Mouse (Mus musculus) heart, postnatal 36 days (tissue): ENCODE data around the gene Olfr70. TPM values are rescaled to one million over a fixed set of nuclear protein-coding genes. Genes with fewer than 3 reads are reported as not detected.
A peak's percentile ranks its signal among the peaks of the same experiment; 100 is the strongest.

Source experiments
- DNase-seq, 2 experiments: peaks; one replicate each; pipeline ENCODE4 v3.0.0; 2021 to 2022
- intact Hi-C: fragments of 180-260 bp; cut with DNase I; formaldehyde crosslinking; loops from one replicate; pipeline ENCODE4 v1.15.1; 2025
- total RNA-seq, 2 experiments: library from RNA; stranded (reverse); gene quantifications; 2 replicates each; pipeline ENCODE4 v1.2.3; 2021

The Olfr70 gene
- total RNA-seq, 2 experiments from 2014 or later = not detected

DNA sequence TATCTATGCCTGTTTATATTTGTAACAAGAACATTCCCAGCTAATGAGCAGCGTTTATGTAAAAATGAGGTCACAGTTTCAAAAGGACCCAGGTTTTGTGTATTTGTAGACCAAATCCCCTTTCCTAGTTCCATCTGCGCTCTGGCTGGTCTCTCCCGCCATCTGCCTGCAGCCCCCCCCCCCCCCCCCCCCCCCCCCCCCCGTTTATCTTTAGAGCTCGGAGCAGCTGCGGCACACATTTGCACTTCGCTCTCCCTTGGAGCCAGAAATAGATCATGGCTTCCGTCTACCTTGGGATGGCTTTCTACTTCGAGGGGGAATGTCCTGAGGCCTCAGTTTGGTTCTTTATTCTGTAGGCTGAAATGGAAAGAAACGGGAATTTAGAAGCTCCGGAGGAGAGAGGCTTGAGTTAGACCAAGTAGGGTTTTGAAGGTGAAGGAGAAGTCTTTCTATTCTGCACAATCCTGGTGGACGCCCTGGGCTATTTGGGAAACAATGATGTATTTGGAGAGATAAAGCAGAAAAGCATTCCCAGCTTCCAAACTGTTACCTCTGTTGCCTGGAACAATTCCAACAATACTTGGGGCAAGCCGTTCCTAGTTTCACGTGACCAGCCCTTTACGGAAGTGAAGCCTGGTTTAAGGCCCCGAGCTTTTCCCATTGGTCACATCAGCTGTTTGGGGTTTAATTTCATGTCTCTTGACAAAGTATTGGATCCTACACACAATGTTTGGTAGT lies 20.1 kb upstream of the Olfr70 start:
- no peak for DNase-seq
- intact Hi-C loops = no loop called here

DNA sequence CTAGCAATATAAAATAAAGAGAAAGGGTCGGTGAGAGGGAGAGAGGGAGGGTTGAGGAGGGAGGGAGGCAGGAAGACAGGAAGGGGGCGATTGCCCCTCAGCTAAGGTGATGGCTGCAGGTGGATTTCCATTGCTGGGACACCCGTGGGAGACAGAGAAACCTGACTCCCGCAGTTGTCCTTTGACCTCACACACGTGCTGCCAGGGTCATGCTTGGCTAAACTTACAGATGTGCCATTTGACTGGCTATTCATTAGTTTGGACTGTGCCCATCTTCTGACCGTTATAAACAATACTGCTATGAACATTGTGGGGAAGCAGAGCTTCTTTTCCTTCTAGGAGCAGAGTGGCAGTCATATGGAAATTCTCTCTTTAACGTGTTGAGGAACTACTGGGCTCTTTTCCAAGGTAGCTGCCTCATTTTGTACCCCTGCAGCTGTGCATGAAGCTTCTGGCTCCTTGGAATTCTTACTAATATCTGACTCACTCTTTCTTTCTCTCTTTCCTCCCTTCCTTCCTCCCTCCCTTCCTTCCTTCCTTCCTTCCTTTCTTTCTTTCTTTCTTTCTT lies 13.1 kb upstream of the Olfr70 start:
- intact Hi-C loops = no loop called here
- DNase-seq = no peak

DNA sequence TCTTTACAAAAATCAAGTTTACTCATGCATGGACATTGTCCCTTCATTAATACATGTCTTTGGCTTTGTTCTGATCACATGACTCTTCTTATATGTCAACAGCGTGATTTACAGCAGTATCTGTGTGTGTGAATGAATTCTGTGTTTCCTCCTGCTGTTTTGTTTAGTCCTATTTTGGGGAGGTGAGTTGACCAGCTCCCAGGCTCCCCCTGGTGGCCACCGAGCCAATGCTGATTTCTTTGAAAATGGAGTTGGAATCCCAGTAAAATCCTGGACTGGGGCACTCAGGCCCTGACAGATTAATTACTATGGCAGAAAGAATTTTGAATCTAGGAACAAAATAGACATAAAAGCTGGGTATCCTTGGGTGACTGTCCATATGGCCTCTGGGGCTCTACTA lies 11.2 kb upstream of the Olfr70 start:
- intact Hi-C loops = loop anchor here (1.0 to 2.0 kb wide), 4 partner anchors 40 to 269 kb away; no protein-coding TSS in a partner anchor

DNA sequence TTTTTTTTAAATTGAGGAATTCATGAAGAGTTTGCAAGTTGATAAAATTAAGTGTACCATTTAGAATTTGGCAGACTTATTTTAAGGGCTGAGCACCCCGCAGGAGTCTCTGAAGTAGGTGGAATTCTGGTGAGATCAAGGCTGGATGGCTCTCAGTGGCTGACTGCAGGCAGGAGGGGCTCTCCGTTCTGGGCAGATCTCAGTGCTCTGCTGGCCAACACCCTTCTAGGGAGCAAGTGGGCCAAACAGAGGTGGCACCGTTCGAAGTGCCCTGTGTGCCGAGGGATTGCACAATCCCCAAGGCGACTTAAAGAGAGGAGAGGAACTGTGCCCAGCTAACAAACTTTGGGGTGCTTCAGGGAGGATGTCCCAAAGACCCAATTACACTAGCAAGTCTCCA lies 9.3 kb upstream of the Olfr70 start, which contains the start of gene Olfr71:
Olfr71 (minus strand) TSS at position 387 of the 400 bp plus-strand sequence.
- DNase-seq = no peak
- intact Hi-C loops = loop anchor here (2.0 kb wide), 2 partner anchors 179 to 267 kb away; no protein-coding TSS in a partner anchor

More for the DNA sequence above, 11.2 kb upstream of the Olfr70 start:
- DNase-seq = peak; percentile 81 to 93

DNA sequence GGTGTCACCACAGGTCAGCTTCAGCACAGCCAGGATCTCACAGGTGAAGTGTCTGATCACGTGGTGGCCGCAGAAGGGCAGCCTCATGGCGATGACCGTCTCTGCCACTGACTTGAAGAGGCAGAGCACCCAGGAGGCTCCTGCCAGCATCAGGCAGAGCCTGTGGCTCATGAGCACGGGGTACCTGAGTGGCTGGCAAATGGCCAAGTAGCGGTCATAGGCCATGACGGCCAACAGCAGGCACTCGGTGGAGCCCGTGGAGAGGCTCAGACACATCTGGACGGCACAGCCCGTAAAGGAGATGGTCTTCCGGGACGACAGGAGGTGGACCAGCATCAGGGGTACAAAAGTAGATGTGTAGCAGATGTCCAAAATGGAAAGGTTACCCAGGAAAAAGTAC lies 5.4 kb upstream of the Olfr70 start:
- intact Hi-C loops = no loop called here
- no peak for DNase-seq

DNA sequence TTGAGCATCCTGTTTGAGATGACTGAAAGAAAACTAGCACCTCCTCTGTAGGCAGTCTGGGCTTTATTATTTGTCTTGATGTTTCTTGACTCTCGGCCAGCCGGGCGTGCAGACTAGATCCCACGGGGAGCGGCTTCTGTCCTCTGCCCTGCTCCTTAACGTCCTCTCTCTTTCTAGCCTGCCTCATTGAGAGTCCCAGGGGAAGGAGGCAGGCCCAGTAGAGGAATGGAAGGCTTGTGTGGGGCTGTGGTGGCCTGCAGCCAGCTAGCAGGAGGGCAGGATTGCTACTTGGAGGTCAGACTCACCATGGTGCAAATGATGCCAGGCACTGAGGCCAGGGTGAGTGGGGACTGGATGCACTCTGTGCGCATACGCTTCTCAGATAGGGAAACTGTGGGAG lies 3.2 kb upstream of the Olfr70 start:
- intact Hi-C loops = no loop called here
- DNase-seq = no peak

DNA sequence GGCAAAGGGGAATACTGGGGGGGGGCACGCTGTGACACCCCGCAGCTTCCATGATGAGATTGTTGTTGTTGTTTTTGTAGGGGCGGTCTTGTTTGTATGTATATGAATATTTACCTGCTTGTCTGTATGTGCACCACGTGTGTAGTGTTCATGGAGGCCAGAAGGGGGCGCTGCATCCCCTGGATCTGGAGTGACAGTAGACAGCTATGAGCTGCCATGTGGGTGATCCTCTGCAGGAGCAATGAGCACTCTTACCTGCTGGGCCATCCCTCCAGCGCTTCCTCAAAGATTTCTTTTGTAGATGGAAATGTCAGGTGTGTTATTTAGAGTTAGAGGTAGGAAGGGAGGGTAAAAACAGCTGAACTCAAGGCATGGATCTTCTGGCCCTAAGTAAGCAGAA lies 2.8 kb upstream of the Olfr70 start:
- intact Hi-C loops = no loop called here
- DNase-seq = no peak

DNA sequence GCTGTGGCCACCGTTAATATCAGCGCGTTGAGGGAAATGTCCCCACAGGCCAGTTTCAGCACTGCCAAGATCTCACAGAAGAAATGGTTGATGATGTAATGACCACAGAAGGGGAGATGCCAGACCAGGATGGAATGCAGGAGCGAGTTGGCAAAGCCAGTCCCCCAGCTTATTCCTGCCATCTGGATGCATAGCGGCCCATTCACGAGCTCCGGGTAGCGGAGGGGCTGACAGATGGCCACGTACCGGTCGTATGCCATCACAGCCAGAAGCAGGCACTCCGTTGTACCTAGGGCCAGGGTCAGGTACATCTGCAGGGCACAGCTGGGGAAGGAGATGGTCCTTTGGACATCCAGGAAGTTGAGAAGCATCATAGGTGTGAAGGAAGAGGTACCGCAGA lies 4.0 kb downstream of the Olfr70 start:
- intact Hi-C loops = no loop called here
- DNase-seq = no peak

DNA sequence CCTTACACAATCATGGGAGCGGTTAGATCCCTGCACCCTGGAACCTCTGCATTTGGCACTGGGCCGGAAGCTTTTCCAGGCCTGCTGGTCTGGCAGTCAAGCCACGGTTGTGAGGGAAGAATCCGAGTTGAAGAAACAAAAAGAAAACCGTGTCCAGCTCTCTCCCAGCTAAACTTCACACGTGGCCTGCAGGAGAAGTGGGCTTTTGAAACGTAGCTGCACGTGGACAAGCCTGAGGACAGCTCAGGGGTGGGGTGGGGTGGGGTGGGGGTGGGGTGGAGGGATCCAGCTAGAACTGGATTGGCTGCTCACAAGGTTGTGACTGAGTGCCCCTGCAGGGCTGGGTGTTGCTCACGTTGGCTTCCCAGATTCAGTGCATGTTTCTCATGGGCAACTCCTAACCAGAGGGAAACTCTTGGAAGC lies 5.3 kb downstream of the Olfr70 start:
- DNase-seq = peak; percentile 63 to 67
- intact Hi-C loops = no loop called here

DNA sequence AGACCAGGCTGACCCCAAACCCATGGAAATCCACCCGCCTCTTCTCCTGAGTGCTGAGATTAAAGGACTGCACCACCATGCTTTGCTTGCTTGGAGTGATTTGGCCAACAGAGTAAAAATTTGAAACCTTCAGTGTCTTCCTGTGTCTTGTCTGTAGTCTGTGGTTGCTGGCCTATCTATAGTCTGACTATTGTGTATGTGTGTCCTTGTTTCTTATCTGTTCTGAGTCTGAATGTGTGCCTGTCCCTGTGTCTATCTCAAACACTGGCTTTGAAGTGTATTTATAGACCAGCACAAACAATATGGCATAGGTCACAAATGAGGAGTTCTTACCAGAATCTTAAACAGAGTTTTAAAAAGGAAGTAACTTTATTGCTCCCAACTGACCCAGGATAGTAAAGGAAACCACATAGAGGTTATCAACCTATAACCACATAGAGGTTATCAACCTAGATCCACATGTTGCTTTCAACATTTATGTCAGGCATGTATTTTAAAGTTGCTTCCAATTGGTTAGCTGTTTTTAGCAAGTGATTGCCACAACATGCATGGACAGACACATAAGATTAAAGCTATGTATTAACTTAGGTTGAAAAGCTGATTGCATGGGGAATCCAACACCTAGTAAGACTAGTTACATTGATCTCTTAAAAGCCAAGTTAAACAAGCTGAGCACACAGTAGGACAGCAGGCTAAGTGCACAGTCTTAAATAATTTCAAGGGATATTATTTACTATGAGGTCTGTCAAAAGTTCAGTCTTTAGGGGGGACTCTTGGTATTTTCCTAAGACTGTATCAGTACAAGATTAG lies 6.0 kb downstream of the Olfr70 start:
- intact Hi-C loops = no loop called here
- DNase-seq = no peak

DNA sequence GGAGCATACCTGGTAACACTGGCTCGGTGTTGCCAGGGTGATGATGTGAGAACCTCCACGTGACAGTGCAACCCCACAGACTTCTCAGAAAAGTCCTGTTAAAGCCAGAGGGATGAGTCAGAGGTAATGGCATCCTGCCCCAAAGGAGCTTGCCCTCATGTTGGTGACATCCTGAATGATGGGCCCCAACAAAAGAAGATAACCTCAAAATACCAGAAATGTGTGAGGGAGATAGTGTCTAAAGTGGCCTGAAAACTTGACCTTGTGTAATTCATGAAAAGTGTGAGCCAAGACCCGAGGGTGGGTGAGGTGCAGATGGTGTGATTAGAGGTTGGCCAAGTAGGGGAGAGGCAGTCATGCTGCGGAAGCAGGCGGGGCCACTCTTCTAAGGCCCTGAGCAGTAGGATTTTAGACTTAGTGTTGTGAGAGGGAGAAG lies 6.8 kb downstream of the Olfr70 start:
- intact Hi-C loops = no loop called here

DNA sequence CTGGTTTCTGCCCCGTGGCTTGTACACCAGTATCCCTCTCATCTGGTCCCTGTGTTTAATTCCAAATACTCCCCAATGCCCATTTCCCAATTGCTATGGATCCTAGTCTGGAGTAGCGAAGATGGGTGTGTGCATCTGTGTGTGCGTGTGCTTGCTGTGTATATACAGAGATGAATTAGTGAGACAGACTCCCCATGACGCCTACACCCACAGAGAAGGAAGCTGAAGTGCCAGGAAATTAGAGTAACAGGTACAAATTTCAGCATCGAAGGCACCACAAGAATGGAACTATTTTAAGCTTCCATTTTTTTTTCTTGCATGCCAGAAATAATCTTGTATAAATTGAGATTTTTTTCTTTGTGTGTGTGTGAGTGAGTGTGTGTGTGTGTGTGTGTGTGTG lies 9.6 kb downstream of the Olfr70 start:
- intact Hi-C loops = no loop called here
- DNase-seq = no peak

More for the DNA sequence above, 6.8 kb downstream of the Olfr70 start:
- DNase-seq = peak; percentile 27 to 38

DNA sequence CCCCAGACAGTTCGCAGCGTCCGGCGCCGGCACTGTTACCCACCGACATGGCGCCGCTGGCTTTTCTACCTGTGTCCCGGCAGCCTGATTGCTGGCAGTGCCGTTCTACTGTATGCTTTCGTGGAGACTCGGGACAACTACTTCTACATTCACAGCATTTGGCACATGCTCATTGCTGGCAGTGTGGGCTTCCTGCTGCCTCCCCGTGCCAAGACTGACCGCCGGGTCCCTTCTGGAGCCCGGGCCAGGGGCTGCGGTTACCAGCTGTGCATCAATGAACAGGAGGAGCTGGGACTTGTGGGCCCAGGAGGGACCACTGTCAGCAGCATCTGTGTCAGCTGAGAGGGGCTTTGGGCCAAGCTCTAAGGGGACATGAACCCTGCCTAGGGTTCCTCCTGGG lies 10.6 kb downstream of the Olfr70 start:
- no peak for DNase-seq
- intact Hi-C loops = no loop called here

DNA sequence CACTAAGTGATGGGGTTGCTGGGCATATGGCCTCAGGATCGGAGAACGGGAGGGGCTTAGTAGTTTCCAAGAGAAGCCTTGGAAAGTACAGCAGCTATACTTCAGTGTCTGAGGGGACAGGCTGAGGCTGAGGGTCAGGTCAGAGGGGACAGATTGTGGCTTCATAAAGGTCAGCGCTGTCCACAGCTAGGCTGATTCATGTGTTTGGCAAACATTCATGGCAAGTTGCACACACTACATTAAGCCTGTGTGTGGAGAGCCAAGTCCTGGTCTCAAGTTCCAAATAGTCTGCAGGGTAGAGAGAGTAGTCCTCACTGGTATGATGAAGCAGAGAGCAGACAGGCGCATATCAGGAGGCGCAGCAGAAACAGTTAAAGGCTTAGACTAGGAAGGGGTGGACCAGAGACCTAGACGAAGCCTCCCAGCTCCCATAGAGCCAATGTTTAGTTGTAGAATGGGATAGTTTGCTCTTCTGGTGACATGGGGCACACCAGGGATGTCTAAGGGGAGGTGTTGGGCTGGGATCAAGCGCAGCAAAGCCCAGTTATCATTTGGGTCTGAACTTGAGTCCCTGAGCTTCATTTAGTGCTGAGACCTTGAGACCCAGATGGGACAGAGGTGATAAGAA lies 21.1 kb downstream of the Olfr70 start:
- no peak for DNase-seq
- intact Hi-C loops = no loop called here

DNA sequence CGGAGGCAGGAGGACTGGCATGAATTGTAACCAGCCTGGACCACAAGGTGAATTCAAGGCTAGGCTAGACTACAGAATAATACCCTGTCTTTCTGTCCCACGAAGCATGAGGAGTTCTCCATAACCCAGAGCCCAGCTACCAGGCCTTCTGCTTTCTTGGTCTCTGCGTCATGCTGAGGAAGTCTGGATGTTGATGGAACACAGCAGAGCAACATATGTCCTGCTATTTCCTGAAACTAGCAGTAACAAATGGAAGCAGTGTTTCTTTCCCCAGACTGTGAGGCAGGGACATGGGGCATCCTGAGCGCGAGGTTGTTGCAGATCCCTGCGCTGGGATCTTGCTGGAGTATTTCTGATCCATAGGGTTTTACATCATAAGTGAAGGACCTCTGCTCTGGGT lies 22.1 kb downstream of the Olfr70 start:
- intact Hi-C loops = no loop called here
- no peak for DNase-seq

DNA sequence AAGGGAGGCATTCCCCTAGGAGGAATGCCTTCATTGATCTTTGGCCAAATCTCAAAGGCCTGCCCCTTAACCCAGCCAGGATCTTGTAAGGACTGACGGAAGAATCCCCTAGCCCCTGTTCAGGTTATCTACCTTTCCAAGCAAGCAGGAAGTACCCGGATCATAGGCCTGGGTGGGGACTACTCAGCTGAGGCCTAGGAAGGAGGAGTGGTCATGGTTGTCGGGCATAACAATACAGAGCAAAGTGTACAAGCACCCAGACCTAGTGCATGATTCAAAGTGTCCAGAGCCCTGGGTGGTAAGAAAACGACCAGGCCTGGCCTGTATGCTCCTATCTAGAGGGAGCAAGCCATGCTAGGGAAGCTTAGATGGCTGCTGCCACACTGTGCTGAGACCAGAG lies 25.0 kb downstream of the Olfr70 start:
- DNase-seq = no peak
- intact Hi-C loops = no loop called here

DNA sequence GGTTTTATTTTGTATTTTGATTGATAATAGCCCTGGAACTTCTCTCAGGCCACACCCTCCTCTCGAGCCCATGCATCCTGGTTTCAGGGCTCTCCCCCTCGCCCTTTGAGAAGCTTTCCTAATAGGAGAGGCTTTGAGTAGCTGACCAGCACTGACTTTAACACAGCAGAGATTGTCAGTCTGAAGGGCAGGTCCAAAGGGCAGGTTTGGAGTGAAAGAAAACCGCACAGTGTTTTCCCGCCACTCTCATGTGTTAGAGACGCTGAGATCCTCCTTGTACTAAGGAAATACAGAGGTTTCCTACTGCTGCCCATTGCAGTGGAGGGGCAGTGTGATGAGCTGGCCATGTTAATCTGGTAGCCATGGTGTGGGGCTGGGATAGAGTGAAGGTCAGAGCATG lies 25.6 kb downstream of the Olfr70 start:
- no peak for DNase-seq
- intact Hi-C loops = no loop called here

DNA sequence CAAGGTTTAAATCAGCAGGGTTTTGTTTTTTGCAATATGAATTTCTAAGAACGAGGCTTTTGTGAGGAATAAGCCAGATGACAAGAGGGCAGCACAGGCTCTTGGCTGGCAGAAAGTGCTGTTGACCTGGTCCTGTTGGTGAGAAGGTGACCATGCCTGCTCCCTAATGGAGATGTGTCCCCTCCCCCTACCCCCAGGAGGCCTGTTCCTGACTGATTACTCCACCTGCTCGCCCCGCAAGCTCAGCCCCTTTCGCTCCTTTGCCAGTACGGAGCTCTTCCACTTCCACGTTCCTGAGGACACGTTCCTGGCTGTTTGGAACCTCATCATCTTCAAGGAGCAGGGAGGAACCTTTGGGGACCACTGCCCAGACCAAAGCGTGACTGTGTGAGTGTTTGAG lies 26.9 kb downstream of the Olfr70 start:
- intact Hi-C loops = no loop called here
- no peak for DNase-seq

DNA sequence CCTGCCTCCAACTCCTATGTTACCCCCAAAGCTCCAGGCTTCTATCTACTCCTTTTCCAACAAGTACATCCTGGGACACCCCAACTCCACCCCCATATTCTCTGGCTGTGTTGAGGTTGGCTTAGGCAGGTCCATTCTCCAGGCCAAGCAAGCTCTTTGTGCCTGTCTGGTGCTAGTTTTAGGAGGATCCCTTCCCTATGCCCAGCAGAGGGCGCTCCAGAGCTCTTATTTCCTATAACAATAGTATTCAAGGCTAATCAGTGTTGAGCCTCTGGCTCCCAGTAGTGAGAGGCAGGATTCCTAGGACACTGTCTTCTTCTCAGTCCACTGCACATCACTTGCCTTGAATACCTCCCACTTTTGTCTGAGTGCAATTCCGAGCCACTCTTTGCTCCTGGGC lies 28.5 kb downstream of the Olfr70 start:
- peak; percentile 89 to 96 for DNase-seq
- intact Hi-C loops = loop anchor here (1.0 kb wide), 1 partner anchor 40 kb away; no protein-coding TSS in a partner anchor

DNA sequence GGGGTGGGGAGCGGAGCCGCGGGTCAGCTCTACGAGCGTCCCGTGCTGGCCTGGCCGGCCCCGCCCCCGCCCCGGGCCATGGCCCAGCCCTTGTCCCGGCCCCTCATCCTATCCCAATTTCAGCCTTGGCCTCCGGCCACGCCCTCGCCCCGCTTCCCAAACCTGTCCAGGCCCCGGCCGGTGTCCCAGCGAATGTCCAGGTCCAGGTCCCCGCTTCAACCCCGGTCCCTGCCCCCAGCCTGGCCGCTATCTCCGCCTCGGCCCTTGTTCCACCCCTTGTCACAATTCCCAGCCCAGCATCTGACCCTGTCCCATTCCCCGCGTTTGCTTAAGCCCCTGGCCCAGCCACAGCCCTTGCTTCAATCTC lies 31.2 kb downstream of the Olfr70 start:
- intact Hi-C loops = loop anchor here (5.0 kb wide), 1 partner anchor 92 kb away; the partner anchor contains the start of genes Gba2 and Rgp1

More for the DNA sequence above, 31.2 kb downstream of the Olfr70 start:
- DNase-seq = peak in 1 of 2 experiments; percentile 70
